Mouse (Mus musculus): ENCODE measurements at regions not wholly inside any gene's neighbourhood (a gene's known extent, or its start where the extent isn't known, plus 50 kb on each side); places are given as distances from the start of the nearest gene placed in this dataset.
"Not testable (repeated sequence)": the region's sequence is repeated elsewhere in the genome, so short reads cannot be mapped to it uniquely, and the experiment has no call there.

DNA sequence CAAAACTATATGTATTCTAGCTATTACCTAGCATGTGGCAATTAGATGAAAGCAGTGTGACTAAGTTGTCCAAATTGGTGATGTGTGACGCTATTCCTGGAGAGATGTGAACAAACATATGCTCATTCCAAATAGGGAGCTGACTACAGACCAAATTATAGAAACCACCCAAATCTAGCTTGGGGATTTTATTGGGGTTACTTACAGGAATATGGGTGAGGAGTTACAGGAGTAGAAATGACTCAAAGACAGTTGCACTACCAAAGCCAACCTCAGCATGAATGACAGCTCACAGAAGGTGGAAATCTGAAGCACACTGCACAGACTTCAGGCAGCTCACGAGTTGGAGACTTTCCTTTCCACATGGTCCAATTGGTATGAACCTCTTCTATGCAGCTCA is 326.5 kb upstream of the Sdr16c6 start:
- intact Hi-C loops (cut with DNase I): no loop called here
- DNase-seq (ENCODE audit: extremely low spot score in 1 of 2, low spot score in 2 of 2): no peak

DNA sequence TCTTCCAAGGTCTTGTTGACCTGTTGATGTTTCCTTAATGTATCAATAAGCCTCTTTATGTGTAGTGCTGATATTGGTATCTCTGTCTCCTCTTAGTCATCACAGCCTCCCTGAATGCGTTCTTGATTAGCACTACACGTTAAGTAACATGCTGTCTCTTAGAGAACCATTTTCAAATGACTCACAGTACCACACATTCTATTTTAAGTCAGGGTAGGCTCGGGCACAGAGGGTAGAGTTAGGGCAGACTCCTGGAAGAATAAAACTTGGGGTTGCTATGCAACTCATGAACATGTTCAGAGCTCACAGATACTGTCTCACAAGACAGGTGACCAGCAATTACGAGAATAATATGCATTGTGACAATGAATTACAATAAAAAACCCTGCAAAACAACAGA is 320.1 kb upstream of the Sdr16c6 start:
- DNase-seq (ENCODE audit: extremely low spot score in 1 of 2, low spot score in 2 of 2): no peak
- intact Hi-C loops (cut with DNase I): no loop called here

DNA sequence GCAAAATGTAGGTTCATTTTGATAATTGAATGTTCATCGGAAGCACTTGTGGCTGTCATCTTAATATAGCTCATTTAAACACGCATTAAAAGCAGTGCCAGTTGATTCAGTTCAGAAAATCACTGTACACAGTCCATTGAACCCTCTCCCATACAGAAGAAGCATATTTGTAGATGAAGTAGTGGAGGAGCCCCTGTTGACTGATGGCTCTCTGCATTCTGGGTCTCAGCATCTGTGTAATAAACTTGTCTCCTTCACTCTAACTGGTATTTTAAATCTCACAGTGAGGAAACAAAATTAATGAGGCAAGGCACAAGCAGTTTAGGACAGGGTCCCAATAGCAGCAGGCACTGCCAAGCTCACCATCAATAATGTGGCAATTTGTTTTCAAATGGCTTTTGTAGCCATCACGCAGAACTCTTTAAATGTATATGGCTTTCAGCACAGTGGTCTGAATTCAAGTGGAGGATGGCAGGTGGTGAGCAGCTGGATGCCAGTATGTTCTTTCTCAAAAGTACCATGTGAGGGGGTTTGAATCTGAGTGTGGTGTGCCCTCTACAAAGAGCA is 302.8 kb upstream of the Sdr16c6 start:
- intact Hi-C loops (cut with DNase I): no loop called here
- DNase-seq (ENCODE audit: extremely low spot score in 1 of 2, low spot score in 2 of 2): no peak

DNA sequence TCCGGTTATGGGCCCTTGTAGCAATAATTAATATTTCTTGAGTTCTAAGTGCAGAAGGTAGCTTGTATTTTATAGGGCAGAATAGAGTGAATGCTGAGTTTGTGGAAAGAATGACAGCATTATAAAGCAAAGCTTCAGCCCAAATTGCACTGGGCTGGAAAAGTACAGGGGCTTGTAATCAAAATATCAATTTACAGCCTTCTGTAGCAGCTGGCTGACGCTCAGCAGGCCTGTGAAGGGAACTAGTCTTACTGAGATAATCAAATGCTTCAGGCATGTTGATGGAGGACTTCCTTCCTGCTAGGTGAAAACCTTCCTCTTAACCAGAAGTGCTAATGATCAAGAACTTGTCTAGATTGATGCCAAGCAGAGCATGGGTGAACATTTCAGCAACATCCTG is 257.9 kb upstream of the Sdr16c6 start:
- intact Hi-C loops (cut with DNase I): no loop called here
- no peak for DNase-seq (ENCODE audit: extremely low spot score in 1 of 2, low spot score in 2 of 2)

DNA sequence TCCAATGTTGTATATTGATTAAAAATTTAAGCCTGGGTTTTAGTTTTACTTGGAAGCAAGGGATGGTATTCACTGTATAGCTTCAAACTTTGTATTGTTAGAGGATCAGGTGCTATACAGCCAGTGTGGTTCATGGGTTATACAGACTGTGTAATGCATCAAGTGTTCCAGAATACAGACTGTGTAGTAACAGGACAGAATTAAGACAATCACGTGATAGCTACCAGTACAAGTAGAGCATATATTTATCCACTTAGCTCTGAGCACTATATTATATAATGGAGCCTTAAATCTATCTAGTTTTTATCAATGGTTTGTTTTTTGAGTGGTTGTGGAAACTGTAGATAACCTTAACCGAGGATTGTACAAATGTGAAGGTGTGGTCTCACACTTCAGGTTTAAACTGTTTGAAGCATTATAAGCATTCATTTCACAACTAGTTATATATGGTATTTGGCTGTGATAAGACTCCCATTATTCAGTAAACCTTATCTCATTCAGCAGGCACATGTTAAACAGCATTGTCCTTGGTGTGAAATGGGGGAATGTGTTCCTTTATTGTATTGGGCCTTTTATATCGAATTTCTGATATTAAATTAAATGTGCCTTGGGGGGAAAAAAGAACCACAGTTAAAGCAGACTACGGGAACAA is 256.3 kb upstream of the Sdr16c6 start:
- intact Hi-C loops (cut with DNase I): no loop called here
- no peak for DNase-seq (ENCODE audit: extremely low spot score in 1 of 2, low spot score in 2 of 2)

DNA sequence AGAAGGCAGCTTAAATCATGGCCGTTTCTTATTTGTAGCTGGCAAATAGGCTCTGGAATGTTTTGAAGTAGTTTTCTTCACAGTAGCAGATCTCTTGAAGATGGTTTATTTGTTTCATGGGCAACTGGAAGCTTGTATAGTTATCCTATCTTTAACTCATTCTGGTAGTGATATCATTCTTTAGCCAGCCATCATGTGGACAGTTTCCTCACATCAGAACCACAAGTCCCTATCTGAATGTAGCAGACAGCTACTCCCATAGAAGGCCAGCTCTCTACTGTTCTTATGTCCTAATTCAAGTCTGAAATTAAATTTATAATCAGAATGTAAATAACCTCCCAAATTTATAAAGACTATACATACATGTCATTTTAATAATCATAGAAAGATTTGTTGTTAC is 253.8 kb upstream of the Sdr16c6 start:
- DNase-seq (ENCODE audit: extremely low spot score in 1 of 2, low spot score in 2 of 2): no peak
- intact Hi-C loops (cut with DNase I): no loop called here

DNA sequence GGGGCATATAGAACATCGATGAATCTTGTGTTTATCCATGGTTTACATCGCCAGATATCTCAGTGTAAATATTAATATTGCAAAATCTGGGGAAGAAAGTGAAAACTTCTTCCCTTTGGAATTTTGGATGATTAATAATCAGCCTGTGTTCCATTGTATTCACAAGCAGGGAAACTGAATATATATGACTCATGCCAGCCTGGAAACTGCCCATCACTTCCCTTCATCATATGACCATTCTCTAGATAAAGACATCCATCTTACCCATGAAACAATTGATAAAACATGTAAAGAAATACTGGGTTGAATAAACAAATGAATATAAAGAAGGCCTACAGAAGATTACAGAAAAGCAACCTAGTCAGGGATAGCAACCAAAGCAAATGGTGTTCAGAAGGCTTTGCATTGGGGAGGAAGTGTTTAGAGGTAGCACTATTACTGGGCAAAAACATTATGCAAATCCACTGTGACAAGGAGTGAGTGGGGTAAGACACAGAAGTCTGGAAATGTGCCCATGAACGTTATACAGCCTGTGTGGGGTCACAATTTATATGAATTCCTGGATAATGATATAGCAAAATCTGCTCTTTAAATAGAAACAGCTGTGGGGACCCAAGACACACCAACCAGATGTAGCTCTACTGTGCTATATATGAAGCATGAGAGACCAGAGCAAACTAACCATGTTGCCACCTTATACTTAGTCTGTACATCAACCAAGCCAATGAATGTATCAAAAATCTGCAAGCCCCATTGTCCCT is 238.5 kb upstream of the Sdr16c6 start:
- intact Hi-C loops (cut with DNase I): no loop called here
- no peak for DNase-seq (ENCODE audit: extremely low spot score in 1 of 2, low spot score in 2 of 2)

DNA sequence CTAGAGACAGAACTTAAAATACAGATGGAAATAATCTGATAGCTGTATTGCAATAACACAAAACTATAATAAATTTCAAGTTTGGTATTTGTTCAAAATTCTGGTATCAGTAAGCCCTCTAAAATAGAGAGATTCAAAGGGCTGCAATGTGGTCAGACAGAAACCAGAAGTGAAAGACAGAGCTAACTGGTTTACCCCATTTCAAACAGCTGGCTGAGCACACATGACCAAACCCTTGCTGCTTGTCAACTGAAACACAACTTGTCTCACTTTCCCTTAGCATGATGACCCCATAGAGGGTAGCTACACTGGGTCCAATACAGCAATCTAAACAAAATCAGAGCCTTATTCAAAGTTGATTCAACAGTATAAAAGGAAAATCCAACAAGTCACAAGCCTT is 234.2 kb upstream of the Sdr16c6 start:
- intact Hi-C loops (cut with DNase I): no loop called here
- DNase-seq (ENCODE audit: extremely low spot score in 1 of 2, low spot score in 2 of 2): no peak

DNA sequence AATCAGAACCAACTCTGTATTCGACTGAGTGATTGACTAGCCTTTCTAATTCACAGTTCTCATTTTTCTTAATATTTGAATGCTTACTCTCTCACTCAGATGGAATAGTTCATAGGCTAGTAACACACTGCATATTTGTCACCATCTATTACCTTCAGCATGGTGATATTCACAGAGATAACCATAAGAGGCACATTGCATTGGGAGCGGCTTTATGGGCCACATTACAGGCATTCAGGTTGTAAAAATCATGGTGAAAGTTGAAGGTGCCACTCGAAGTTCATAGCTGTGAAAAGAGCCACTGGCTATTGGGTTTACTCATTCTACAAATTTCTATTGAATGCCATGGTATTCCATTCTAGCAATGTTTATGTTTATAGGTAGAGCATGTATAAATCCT is 229.6 kb upstream of the Sdr16c6 start:
- DNase-seq (ENCODE audit: extremely low spot score in 1 of 2, low spot score in 2 of 2): no peak
- intact Hi-C loops (cut with DNase I): no loop called here

DNA sequence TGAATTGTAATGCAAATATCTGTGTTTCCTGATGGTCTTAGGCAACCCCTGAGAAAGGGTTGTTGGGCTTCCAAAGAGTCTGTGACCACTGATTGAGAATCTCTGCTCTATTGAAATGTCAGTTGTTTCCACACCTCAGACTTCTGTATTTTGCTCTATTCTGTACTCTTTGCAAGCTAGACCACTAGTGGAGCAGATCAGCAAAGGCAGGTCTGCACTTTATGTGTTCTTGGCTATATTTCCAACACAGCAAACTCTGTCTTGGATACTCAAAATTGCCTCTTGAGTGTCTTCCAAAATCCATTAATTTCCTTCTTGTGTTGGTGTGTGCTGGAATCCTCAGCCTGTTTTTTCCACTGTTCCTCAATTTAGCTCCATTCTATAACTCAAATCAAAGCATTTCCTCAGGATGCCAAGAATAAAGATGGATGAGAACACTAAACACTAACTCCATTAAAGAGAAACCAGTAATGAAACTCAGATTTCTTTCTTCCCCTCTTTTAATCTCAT is 228.5 kb upstream of the Sdr16c6 start:
- intact Hi-C loops (cut with DNase I): no loop called here
- DNase-seq (ENCODE audit: extremely low spot score in 1 of 2, low spot score in 2 of 2): no peak

DNA sequence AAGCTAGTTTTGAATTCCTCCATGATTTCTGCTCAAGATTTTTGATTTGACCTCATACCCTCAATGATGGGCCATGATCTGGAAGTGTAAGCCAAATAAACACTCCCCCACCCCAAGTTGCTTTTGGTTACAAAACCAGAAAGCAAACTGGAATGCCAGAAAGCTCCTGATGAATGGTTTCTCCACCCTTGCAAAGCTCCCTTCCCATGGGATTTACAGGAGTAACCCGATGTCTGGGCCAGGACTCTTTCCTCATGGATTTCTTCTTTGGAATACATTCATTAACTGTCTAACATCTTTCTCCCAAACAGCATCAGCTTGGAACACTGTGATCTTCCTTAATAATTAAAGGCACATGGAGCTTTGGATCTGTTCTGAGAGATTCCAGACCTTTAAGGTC is 227.3 kb upstream of the Sdr16c6 start:
- intact Hi-C loops (cut with DNase I): no loop called here
- DNase-seq (ENCODE audit: extremely low spot score in 1 of 2, low spot score in 2 of 2): no peak

DNA sequence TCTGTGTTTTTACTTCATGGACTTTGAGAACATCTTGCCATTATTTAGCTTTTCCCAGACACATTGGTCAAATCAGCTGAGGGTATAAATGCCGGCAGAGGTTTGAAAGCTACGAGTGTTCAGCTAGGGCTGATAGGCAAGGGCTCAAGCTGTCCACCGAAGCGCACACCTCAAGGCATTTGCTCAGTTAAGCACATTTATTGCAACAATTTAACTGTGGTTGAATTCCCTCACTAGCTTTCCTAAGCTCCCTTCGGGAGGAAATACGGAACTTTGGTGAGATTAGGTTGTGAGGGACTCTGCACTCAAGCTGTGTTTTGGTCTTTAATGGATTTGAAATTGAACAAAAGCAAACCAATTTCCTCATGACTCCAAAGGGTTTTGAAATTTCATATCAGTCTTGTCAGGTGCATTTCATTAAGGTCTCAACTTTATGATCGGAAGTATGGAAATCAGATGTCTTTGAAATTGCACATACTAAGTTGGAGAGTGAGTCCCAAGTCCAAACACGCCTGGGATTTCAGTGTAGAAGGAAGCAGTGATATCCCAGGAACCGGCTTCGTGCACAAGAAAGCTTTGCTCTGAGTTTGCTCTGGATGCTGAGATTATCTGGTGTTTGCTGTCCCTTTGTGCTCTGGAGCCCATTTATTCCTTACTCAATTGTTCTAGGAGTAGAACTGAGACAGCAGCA is 223.0 kb upstream of the Sdr16c6 start:
- no peak for DNase-seq (ENCODE audit: extremely low spot score in 1 of 2, low spot score in 2 of 2)
- intact Hi-C loops (cut with DNase I): no loop called here

DNA sequence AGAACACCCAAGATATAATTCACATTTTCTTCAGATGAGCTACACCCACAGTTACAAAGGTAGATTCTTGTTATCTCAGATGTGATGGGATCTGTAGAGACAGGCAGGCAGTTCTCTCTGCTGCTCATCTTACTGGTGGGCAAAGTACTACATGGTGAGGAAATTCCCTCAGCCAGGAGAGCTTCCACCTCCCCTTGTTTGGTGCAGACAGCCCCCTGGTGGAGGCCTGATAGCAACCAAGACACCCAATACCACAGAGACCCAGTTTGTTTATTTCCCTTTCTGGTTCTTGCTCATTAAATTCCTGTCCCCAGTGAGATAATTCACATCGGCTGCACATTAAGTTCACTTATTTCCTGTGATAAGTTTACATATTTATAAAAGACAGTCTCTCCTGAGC is 222.3 kb upstream of the Sdr16c6 start:
- peak in 1 of 2 experiments; percentile 15 for DNase-seq (ENCODE audit: extremely low spot score in 1 of 2, low spot score in 2 of 2)
- intact Hi-C loops (cut with DNase I): no loop called here

DNA sequence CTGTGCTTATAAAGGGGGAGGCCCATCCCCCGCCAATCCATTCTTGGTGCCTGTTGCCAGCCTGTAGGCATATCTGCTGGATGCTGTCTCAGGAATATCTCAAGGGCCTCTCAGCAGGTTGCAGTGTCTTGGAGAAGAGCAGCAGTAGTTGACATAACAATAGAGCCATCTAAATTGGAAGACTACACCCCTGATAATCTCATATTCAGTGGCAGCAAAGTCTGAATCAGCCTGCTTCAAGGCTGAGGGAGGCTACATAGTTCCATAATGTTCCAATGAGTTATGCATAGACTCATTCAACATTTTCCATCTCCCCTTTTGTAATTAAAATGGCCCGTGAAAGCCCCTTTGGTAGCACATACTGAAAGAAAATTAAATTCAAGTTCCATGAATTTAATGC is 172.3 kb upstream of the Sdr16c6 start:
- DNase-seq (ENCODE audit: extremely low spot score in 1 of 2, low spot score in 2 of 2): no peak
- intact Hi-C loops (cut with DNase I): no loop called here

DNA sequence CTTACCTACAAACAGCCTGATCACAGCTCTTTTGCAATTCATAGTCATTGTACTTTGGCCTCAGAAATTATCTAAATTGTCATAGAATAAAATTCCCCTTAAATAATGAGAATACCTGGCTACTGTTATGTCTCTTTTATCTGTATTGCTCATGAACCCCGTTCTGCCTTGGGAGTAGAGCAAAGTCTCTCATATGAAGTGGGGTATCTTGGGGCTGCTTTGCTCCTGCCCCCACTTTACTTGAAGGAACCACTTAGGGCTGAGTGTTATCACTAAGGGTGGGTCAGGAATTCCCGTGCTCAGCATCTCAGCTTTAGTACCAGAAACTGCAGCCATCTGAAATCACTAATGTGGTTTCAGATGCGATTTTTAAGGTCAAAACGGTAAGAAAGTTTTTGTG is 170.3 kb upstream of the Sdr16c6 start:
- intact Hi-C loops (cut with DNase I): no loop called here

DNA sequence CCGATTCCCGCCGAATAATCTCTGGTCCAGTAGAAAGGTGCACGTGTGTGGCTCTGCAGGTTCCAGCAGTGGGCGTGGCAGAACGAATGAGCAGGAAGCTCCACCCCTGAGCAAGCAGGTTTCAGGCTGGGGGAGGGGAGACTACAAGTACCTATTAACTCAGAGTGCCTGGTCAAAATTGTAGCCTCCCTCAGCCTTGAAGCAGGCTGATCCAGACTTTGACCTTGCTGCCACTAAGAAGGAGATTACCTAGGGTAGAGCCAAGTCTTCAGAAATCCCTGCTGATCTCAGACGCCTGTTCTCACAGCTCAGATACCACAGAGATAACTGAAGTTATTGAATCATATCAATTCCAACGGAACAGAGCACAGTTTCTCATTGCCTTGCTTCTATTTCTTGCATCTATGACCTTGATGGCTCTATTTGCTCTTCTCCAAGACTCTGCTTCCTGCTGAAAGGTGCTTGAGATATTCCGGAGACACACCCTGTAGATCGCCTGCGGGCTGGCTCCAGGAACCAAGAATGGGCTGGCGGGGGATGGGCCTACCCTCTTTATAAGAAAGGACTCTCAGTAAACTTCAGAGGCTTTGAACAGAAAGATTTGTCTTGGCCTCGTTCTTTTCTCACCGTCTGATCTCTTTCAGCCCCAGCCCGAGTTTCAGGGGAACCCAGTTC is 165.1 kb upstream of the Sdr16c6 start:
- DNase-seq (ENCODE audit: extremely low spot score in 1 of 2, low spot score in 2 of 2): peak in 1 of 2 experiments; percentile 15
- intact Hi-C loops (cut with DNase I): not testable (repeated sequence)

More for the DNA sequence above, 170.3 kb upstream of the Sdr16c6 start:
- DNase-seq (ENCODE audit: extremely low spot score in 1 of 2, low spot score in 2 of 2): no peak

DNA sequence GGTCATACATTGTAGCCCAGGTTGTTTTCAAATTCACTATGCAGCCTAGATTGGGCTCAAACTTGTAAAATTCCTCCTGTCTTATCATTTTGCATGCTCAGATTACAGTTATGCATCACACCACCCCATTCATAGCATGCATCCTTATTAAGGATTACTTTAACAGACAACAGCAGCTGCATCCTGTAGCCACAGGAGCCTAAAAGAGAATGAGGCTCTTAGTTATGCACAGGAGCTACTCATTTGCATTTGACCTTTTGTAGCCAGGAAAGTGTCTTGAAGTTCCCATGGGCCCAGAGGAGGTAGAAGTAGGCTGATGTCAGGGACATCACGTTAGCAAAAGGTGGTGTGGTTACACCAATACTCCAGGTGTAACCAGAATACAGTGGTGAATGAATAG is 148.9 kb upstream of the Sdr16c6 start:
- intact Hi-C loops (cut with DNase I): no loop called here
- no peak for DNase-seq (ENCODE audit: extremely low spot score in 1 of 2, low spot score in 2 of 2)

DNA sequence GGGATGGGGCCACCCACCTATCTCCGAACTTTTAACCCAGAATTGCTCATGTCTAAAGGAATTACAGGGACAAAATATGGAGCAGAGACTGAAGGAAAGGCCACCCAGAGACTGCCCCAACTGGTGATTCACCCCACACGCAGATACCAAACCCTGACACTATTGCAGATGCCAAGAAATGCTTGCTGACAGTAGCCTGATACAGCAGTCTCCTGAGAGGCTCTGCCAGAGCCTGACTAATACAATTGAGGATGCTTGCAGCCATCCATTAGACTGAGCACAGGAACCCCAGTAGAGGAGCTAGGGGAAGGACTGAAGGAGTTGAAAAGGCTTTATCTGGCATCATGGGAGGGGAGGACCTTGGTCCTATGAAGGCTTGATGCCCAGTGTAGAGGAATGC is 142.4 kb upstream of the Sdr16c6 start:
- intact Hi-C loops (cut with DNase I): no loop called here
- no peak for DNase-seq (ENCODE audit: extremely low spot score in 1 of 2, low spot score in 2 of 2)

DNA sequence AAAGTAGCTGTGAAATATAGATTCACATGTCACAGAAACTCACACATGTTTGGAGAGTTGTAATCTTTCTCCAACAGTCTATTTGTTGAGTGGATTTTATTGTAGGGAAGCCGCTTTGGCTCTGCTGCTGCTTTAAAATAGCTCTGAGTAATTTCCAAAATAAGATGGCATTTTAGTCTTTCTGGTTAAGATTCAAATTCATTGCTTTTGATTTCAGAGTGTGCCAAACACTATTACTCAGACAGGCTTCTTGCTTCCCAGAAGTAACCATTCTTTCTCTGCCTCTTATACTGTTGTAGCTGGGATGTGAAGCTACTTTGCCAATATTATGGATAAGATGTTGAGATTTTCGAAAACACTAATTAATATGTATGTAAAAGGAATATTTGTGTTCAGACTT is 134.6 kb upstream of the Sdr16c6 start:
- intact Hi-C loops (cut with DNase I): no loop called here
- DNase-seq (ENCODE audit: extremely low spot score in 1 of 2, low spot score in 2 of 2): no peak

All from left cerebral cortex, postnatal 10 days (tissue).